Mouse (Mus musculus) cerebellum, adult 9-11 months (tissue): ENCODE measurements at regions not wholly inside any gene's neighbourhood (a gene's known extent, or its start where the extent isn't known, plus 50 kb on each side); places are given as distances from the start of the nearest gene placed in this dataset.

Experiments
- DNase-seq: peaks from one replicate; pipeline ENCODE4 v3.0.0; 2022

DNA sequence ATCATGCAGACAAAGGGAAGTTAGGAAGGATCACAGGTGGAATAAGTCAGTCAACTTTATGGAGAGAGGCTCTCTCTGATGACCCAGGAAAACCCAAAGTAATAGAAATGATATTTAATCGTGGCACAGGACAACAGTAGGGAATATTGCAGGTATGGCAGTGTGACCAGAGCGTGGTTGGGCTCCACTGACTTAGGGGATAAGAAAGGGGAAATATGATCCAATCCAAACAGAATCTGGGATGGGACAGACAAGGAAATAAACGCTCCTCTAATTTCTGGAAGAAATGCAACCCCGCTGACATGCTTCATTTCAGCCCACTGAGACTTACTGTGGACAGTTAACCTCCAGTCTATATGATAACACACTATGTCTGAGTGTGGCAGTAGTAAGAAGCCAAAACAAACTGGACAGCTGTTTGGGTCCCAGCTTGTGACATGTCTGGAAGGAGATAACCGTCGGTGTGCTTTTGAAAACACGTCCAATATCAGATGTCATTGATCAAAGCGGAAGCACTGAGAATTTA, 400.0 kb downstream of the Rps24 start:
- no peak for DNase-seq

DNA sequence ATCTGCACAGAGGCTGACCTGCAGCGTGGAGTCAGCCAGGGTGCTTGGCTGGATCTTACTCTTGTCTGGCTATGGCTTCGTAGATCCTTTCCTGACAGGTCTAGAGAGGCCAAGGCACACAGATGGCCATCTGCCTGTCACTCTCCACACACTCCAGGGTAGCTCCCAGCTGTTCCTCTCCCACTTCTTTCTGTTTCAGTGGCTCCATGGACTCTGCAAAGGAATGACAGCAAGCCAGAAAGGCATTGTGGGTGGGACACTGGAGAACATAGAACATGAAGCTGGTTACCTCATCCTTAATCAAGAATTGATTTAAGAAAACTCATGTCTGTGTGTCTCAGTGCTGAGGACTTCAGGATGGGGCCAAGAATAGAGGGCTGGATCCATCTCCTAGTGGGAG, 403.9 kb downstream of the Rps24 start:
- no peak for DNase-seq

DNA sequence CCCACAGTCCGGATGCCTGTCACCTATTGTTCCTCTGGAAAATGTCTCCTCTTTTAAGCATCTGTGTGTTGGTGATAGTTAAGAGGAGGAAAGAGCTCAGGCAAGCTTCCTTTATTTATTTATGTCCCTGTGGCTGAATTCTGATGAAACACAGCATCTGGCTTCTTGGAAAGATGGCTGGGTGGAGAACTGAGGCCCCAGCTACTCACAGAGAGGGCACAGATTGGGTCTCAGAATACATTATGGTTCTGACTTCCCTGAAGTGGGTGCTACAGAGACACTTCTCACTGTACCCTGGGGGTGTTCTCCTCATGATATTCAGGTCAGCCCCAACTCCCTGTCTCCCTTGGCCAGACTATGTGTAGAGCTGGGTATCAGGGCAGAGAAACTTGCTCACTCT, 408.3 kb downstream of the Rps24 start:
- no peak for DNase-seq

DNA sequence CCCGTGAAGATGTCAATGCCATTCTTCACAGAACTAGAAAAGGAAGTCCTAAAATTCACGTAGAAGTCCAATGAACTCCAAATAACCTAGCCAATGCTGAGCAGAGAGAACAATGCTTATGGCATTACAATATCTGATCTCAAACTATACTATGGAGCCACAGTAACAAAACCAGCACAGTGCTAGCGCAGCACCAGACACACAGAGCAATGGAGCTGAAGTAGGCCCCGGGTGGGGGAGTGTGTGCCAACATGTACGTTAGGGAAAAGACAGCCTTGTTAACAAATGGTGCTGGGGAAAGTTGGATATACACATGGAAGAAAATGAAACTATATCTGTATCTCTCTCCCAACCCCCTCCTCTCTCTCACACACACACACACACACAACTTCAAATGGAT, 409.8 kb downstream of the Rps24 start:
- DNase-seq: no peak

DNA sequence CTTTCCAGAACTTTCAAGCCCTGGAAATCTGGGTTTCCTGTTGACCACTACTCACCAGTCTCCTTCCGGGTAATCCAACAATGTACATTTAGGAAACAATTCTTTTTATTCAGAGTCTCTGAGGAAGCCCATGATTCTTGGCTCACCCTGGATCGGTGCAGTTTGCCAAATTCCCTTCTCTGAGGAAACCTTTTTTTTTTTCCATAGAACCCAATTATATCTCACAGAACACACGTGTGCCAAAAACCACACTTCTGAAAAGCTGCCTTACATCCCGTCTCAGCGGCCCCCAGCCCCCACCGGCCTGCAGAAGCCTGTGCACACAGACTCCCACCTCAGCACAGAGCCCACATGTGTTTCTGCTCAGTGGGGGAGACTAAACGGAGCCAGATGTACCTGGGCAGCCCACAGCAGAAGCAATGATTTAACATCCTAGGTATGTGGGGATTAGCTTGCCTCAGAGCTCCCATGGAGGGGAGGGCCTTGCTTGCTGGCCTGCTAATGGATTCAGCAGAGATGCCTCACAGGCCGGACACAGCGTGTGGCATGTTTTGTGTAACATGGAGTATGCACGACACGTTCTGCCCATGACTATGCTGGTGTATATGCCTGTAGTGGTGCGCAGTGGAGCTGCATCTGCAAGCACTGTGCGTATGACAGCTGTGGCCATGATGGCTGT, 413.7 kb downstream of the Rps24 start:
- DNase-seq: no peak

DNA sequence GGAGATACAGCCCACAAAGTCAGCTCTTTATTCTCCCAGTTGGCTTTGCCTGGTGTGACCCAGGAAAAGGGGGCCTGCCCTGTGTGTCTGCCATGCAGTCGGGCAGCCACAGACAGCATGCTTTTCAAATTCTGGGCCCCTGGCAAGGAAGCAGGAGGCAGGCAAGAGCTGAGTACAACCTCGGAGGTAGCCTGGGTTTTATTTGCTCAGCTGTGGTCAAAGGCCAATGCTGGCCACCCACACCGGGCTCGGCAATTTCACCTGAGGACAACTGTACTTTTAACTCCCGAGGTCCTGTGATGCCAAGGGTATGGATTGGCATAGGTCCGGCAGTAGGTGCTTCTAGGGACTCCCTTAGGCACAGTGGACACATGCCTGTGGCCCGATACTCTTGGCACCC, 414.8 kb downstream of the Rps24 start:
- DNase-seq: no peak

DNA sequence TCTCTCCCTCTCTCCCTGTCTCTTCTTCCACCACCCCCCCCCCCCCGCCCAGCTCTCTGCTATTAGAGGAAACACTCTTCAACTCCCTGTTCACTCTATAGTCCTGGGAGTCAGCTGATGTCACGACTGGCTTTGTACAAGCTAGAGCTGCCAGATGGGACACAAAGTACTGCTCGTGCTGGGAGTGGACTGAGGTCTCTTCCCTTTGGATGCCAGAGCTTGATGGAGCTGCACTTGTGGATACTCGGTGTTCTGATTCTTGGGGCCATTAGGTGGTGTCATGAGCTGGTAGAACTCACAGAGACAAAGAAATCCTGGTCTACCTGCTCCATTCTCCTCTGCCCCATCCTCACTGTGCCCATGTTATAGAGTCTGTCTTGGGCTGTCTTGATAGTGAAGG, 415.9 kb downstream of the Rps24 start:
- DNase-seq: peak; percentile 72

DNA sequence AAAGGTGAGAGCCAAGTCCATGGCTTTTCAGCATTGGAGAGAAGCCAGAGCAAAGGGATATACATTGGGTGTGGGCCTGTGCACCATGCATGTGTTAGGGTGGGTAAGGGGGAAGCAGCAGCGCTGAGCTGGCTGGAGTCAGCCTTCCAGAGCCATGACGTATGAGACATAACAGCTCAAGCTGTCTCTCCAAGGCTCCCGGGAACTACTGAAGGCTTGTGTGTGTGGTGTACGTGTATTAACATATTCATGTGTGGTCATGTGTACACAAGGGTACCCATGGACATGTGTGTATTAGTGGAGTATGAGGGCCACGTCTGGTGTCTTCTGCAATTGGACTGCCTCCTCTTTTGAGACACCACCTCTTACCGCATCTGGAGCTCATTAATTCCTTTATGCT, 417.8 kb downstream of the Rps24 start:
- DNase-seq: no peak

DNA sequence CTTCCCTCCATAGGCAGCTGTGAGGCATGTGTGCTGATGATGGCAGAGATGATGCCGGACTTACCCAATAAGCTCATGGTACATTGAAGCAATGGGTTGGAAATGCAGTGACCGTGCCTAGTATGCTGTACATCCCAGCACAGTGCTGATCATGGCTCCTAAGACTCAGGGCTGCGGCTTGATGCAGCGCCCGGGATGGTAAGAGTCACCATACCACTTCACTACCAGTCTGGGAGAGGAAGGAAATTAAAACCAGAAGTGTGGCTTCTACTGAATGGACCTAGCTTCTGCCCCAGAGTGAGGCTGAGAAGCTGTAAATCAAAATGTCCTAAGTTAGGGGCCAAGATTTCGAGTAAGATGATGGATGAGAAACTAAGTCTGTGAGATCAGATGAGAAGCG, 420.0 kb downstream of the Rps24 start:
- DNase-seq: no peak

DNA sequence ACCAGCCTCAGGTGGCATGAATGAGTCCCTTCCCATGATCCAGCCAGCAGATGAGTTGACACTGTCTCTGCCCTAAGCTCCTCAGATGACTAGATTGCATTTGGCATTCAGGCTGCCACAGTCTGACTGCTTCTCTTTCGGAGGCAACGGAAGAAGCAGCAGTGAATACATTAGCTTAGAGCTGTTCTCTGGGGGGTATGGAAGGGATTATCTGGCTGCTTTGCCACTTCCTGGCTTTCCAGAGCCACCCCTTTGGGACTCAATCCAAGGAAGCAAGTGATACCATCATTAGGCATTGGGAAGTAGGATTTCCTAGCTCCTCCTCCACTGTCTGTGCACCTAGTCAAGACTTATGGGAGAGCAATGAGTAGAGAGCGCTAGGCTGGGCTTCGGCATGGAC, 421.5 kb downstream of the Rps24 start:
- DNase-seq: no peak

DNA sequence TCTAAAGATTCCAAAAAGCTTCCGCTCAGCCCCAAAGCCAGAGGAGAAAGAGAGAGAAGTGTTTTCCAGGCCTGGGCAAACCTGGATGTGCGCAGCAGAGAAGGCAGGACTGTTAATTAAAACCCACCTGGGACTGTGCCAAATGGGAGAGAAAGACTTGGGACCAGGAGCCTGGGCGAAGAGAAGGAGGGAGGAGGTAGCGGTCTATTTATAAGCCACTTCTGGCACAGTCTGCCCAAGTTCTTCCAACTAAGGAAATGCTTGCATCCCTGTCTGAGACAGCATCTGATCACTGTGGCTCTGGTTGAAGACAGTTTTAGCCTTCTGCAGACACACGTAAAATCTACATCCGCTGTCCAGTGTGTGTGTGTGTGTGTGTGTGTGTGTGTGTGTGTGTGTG, 424.7 kb downstream of the Rps24 start:
- peak; percentile 28 for DNase-seq

DNA sequence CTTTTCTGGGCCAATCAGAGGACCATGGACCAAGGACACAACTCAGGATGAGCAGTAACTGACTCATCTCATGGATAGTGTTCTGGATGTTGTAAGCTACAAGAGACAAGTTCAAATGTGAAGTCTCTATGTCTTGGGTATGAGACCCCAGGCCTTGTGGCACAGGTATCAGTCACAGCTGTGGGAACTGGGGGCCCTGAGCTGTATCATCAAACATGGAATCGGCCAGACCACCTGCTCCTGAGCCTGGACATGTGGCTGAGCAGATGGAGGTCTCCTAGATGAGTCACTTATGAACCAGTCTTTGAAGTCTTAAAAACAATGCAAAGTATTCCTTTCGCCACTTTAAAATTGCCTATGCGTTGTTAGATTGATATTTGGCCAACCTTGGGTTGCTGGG, 432.1 kb downstream of the Rps24 start:
- no peak for DNase-seq

DNA sequence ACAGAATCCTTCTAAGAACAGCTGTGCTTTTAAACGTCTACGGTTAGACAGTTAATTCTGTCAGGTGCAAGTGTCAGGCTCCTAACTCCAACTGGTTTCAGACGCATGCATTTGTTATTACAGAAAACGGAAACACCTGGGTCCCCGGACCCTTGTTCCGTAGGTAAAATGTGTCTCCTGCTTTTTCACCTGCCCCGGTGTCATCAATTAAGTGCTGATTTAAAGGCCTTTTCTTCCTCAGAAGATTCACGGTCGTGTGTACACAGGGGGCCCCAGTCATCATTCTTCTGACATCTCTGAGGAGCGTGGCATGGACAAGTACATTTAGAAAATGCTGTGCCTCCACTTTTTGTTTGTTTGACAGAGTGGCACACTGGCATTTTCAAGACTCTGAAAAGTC, 435.1 kb downstream of the Rps24 start:
- DNase-seq: no peak

DNA sequence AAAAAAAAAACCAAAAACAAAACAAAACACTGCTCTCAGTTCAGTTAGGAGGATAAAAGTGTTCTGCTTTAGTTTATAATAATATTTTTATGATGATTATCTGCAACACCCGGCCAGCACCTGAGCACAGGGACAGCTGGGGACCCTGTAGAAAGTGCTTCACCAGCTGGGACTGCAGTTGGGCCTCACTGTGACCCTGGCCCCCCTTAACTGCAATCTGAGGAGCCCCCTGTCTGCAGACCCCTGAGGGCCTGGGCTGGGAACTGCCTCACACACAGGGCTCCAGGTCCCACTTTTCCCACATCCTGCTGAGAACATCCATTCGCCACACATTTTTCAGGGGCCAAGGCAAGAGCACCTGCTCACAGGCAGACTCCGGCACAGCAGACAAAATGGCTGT, 437.6 kb downstream of the Rps24 start:
- no peak for DNase-seq

DNA sequence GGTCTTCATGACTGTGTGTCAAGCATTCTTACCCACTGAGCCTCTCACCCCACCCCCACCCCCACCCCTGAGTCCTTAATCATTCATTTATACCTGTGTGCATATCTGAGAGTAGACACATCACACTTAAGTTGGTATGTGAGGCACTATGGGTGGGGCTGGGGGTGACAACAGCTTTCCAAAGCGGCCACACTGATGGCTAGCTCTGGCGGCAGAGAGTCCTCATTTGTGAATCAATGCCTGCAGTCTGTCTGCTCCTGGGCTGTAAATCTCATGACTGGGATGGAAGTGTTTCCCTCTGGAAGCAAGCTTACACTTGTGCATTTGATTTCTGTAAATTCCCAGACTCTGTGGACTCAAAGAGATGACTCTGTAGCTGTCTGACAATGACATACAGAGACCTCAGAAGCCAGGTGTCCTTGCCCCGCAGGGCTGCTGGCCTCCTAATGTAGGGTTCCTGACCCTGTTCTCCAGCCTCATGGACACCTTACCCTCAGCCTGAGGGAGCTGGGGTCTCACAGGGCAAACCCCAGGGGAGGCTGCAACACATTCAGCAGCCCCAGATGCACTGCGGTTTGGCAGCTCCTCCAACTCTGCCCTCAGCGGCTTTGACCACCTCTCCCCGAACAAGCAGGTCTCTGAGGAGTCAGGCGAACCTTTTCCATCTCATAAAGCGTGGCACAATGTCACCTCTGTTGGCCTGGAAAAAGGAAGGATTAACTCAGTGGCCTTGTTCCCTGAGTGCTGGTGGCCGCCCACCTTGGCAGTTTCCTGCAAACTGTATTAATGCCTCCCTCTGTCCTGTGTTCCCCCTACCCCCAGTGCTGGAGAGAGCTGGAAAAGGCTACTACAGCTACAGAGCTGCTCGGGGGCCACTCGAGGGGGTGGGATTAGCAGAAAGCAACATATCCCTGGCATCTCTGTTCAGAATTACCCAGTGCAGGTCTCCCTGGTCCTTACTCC, 439.4 kb downstream of the Rps24 start:
- DNase-seq: no peak

DNA sequence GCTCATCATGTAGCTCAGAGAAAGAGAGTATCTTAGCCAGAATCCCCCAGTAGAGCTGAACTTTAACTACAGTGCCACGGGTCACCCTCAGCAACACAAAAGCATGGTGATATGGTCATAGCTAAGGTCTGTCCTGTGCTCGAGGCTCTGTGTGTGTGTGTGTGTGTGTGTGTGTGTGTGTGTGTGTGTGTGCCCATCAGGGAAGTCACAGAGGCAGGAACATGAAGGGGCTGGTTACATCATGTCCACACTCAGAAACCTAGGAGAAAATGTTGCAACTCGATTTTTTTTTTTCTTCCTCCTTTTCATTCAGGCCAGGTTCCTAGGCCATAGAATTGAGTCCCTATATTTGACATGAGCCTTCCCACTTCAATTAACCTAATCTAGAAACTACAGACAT, 441.8 kb downstream of the Rps24 start:
- DNase-seq: no peak

DNA sequence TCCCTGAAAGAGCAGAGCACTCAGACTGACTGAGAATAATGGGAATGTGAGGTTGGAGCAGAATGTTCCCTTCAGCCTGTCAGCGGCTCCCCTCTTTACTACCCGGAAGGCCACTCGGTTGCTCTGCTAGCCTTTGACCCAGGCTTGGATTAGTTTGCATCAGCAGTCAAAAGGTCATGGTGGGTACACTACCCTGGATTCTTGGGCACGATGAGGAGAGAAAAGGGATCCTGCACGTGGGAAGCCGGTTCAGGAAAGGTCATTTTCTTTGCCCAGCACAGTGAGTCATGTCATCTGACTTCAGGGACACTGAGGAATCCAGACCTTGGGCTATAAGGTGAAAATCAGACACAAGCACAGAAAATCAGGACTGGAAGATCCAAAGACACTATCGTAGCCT, 443.3 kb downstream of the Rps24 start:
- DNase-seq: no peak

DNA sequence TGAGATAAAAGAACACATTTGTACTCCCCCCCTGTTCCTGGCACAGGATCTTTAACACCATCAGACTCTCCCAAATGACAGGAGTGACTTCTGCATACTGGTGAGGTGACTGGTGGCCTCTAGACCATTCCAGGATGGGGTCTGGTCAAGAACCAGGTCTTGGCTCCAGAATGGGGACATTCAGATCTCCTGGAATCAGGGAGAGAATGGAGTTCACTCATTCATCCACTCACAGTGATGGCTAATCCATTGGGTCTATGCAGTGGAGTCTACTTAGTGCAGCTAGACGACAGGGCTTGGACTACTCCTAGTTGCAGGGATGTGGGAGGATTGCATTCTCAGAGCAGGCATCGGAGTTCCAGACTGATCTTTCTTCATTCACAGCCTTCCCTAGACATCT, 451.0 kb downstream of the Rps24 start:
- no peak for DNase-seq

DNA sequence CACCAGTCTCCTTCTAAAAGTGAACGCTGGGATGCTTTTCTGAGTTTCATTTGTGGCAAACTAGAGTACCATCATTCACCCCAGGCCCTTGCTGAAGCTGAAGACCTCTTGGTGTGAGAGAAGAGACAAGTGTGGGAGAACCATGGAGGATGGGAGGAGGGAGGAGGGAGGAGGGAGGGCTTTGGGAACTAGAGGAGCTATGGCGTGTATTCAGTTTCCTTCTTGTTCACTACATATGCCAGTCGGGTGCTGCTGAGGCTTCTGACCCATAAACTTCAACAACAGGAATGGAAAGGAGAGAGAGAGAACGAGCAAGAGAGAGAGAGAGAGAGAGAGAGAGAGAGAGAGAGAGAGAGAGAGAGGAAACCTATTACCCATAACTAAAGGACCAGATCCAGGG, 452.1 kb downstream of the Rps24 start:
- no peak for DNase-seq

DNA sequence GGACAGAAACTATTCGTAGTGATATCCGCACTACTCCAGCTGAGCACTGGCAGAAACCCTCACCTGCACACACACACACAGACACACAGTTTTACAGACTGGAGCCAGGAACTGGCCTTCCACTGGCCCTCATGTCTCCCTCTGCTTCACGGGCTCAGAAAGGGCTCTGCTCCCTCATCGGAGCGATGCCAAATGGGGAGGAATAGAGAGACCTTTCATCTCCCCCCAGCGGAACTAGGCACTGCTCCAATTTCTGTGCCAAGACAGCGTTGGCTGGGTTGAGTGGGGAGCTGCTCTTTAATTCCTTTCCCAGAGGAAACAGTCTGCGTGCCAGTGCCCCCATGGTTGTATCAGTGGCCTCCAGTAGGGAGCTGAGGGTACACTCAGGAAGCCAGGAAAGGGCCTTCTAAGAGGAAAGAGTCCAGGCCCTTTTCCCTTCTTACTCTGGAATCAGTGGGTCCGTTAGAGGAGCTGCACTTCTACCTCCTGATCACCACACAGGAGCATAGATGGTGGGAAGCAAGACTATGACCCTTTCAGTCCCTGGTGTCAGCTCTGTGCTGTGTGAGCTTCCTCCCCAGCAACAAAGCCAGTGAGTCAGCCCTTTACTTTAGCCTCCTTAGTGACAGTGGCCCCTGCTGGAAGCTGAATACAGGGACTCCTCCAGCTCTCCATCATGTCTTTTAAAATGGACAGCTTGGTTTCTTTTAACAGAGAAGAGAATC, 452.7 kb downstream of the Rps24 start:
- peak; percentile 86 for DNase-seq

DNA sequence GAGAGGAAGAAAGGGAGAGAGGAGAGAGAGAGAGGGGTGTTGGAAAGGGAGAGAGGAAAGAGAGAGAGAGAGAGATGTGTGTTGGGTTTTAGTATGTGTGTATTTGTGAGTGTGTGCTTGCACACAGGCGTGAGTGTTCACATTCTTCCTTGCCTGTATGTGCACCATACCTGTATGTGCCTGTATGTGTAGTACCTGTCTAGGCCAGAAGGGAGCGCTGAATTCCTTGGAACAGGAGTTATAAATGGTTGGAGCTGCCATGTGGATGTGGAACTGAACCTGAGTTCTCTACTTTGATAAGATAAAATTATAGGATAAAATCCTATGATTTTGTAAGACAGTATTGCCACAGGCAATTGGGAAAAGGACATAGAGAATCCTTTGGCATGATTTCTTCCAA, 458.8 kb downstream of the Rps24 start:
- DNase-seq: no peak

DNA sequence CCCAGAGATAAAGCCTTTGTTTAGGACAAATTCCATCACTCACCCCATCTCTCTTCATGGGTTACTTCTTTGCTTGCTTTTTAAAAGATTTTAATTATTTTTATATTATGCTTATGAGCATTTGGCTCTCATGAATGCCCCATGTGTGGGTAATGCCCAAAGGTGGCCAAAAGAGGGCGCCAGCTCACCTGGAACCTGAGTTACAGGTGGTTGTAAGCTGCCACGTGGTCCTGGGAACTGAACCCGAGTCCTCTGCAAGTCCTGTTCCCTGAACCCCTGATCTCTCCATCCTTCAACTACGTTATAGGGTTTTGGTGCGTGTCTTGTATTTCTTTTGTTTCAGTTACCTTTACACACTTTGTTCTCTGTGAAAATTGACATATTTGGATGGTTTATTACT, 460.2 kb downstream of the Rps24 start:
- no peak for DNase-seq

DNA sequence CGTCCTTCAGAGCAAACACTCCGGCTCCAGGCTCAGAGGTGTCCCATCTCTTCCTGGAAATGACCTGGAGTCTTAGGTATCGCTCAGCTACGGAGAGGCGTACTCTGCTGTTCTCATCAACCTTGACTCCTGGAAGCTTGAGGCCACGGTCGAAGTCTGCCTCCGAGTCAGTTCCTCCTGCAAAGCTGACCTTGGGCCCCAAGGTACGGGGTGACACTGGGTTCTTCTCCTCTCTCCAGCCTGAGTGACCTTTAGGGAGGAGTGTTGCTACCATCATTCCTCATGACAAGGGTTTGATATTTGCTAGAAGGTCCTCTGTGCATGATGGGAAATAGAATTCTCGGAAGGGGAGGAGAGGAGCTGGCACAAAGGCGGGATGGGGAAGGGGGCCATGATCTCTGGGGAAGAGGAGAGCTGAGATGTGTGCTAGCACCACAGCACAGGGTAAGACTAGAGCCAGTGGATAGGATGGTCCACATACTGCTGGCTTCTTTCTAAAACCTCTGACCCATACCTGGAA, 469.0 kb downstream of the Rps24 start:
- peak; percentile 35 for DNase-seq
